25 mouse cellular contexts compared by ENCODE assay signal in genomic region chr7:75436413-75437174, GRCm38 (mm10). TPM values are rescaled to one million over a fixed set of nuclear protein-coding genes. Genes with fewer than 3 reads are reported as not detected.
A peak's percentile ranks its signal among the peaks of the same experiment; 100 is the strongest.
DNase-seq lines count a peak whose midpoint lies in the region; ATAC-seq and TF ChIP-seq lines count a peak whose summit lies in the region.
"Had no signal": no experiment of that assay in that cellular context is flagged by ENCODE, and none has a peak within 500 bp of the region (broad histone marks: within the 10 kb centered on the region; RNA-seq: fewer than 3 reads in every experiment).

No protein-coding gene starts in this region.

- no peak for TF ChIP-seq CTCF in stomach, postnatal 0 days (IDR thresholded peaks at IDR 0.05; ENCODE audit: low read depth)

- DNase-seq in hindbrain, embryonic 14.5 days (ENCODE audit: low spot score): peak; percentile 24
- peak; percentile 47 for DNase-seq in embryo, embryonic 10.5 days (ENCODE audit: low spot score)
- DNase-seq in stomach, postnatal 0 days (ENCODE audit: low spot score): no peak
- no peak for DNase-seq in heart, adult 18-20 months
- no peak for DNase-seq in heart, adult 9 months (ENCODE audit: low spot score in 2 of 2)
- DNase-seq: adrenal gland, postnatal 36 days; cerebellum, adult 11 months; cerebellum, adult 9-11 months; heart, postnatal 4 days; kidney, adult 8-10 months; kidney, postnatal 14 days; liver; lung, postnatal 36 days; right cerebral cortex, adult 18-20 months; thymus, adult 2 months; thymus, postnatal 4 days had no signal

- no peaks in the 10 kb centered on the region for H3K36me3 ChIP-seq in hindbrain, embryonic 14.5 days (replicated peaks; ENCODE audit: control insufficient read depth, insufficient read depth)
- no peaks in the 10 kb centered on the region for H3K36me3 ChIP-seq in hindbrain, embryonic 16.5 days (ENCODE audit: control insufficient read depth, insufficient read depth, low read length)
- H3K36me3 ChIP-seq in intestine, embryonic 15.5 days: no peaks in the 10 kb centered on the region
- H3K36me3 ChIP-seq in stomach, postnatal 0 days (ENCODE audit: control insufficient read depth, insufficient read depth, low read length): no peaks in the 10 kb centered on the region
- H3K36me3 ChIP-seq: heart, embryonic 10.5 days; liver, embryonic 15.5 days; lung, embryonic 15.5 days had no signal

- H3K4me1 ChIP-seq in hindbrain, embryonic 14.5 days (replicated peaks; ENCODE audit: control insufficient read depth, insufficient read depth, low read length): no peaks in the 10 kb centered on the region
- no peaks in the 10 kb centered on the region for H3K4me1 ChIP-seq in hindbrain, embryonic 16.5 days (ENCODE audit: control insufficient read depth, insufficient read depth, low read depth, low read length)
- no peaks in the 10 kb centered on the region for H3K4me1 ChIP-seq in intestine, embryonic 15.5 days (replicated peaks)
- no peaks in the 10 kb centered on the region for H3K4me1 ChIP-seq in stomach, postnatal 0 days (replicated peaks; ENCODE audit: control insufficient read depth, insufficient read depth)
- H3K4me1 ChIP-seq: liver, embryonic 15.5 days; lung, embryonic 15.5 days had no signal

- H3K27ac ChIP-seq in hindbrain, embryonic 14.5 days: no peak overlapping the region
- H3K27ac ChIP-seq in hindbrain, embryonic 16.5 days (ENCODE audit: low read depth, low read length): no peak overlapping the region
- no peak overlapping the region for H3K27ac ChIP-seq in intestine, embryonic 15.5 days
- H3K27ac ChIP-seq in stomach, postnatal 0 days (replicated peaks): no peak overlapping the region
- H3K27ac ChIP-seq: heart, embryonic 10.5 days; liver, embryonic 15.5 days; lung, embryonic 15.5 days had no signal

- ATAC-seq in hindbrain, embryonic 14.5 days (ENCODE audit: low FRiP score): no peak
- ATAC-seq in hindbrain, embryonic 16.5 days: no peak
- peak; percentile 74 for ATAC-seq in intestine, embryonic 15.5 days
- peak; percentile 54 for ATAC-seq in stomach, postnatal 0 days (ENCODE audit: low FRiP score, low TSS enrichment)
- ATAC-seq: CD4-positive, CD25-positive, alpha-beta regulatory T cell, adult 4 months; midbrain, embryonic 16.5 days had no signal

- no peak for TF ChIP-seq EP300 in stomach, postnatal 0 days (optimal IDR thresholded peaks at IDR 0.05)

- no peaks in the 10 kb centered on the region for H3K9me3 ChIP-seq in hindbrain, embryonic 14.5 days (ENCODE audit: control insufficient read depth, low read length)
- H3K9me3 ChIP-seq in hindbrain, embryonic 16.5 days (ENCODE audit: control insufficient read depth, low read length): no peaks in the 10 kb centered on the region
- H3K9me3 ChIP-seq in intestine, embryonic 15.5 days: no peaks in the 10 kb centered on the region
- no peaks in the 10 kb centered on the region for H3K9me3 ChIP-seq in stomach, postnatal 0 days (ENCODE audit: control insufficient read depth, low read length)
- H3K9me3 ChIP-seq: heart, embryonic 10.5 days; liver, embryonic 15.5 days; lung, embryonic 15.5 days had no signal

- WGBS in hindbrain, embryonic 14.5 days: 59% methylated on average over 7 of the region's 8 CpGs
- WGBS in hindbrain, embryonic 16.5 days: 54% methylated on average over 8 of the region's 8 CpGs
- WGBS in intestine, embryonic 15.5 days: 37% methylated on average over 6 of the region's 8 CpGs
- WGBS in stomach, postnatal 0 days: 33% methylated on average over 6 of the region's 8 CpGs

- no peak overlapping the region for H3K9ac ChIP-seq in hindbrain, embryonic 14.5 days
- H3K9ac ChIP-seq in hindbrain, embryonic 16.5 days (ENCODE audit: low read depth, low read length): no peak overlapping the region
- H3K9ac ChIP-seq in intestine, embryonic 15.5 days: no peak overlapping the region
- no peak overlapping the region for H3K9ac ChIP-seq in stomach, postnatal 0 days (ENCODE audit: low read length)
- H3K9ac ChIP-seq: liver, embryonic 15.5 days; lung, embryonic 15.5 days had no signal

- H3K4me2 ChIP-seq in hindbrain, embryonic 14.5 days (replicated peaks): no peak overlapping the region
- no peak overlapping the region for H3K4me2 ChIP-seq in hindbrain, embryonic 16.5 days (ENCODE audit: low read length)
- H3K4me2 ChIP-seq in intestine, embryonic 15.5 days (replicated peaks): no peak overlapping the region
- H3K4me2 ChIP-seq in stomach, postnatal 0 days (replicated peaks; ENCODE audit: low read depth): no peak overlapping the region
- H3K4me2 ChIP-seq: liver, embryonic 15.5 days; lung, embryonic 15.5 days had no signal

- no peaks in the 10 kb centered on the region for H3K27me3 ChIP-seq in hindbrain, embryonic 14.5 days (ENCODE audit: control insufficient read depth, insufficient read depth, low read length)
- no peaks in the 10 kb centered on the region for H3K27me3 ChIP-seq in hindbrain, embryonic 16.5 days (replicated peaks; ENCODE audit: control insufficient read depth, insufficient read depth, low read length)
- H3K27me3 ChIP-seq in intestine, embryonic 15.5 days (replicated peaks): no peaks in the 10 kb centered on the region
- no peaks in the 10 kb centered on the region for H3K27me3 ChIP-seq in stomach, postnatal 0 days (ENCODE audit: control insufficient read depth, insufficient read depth, low read length)
- H3K27me3 ChIP-seq: liver, embryonic 15.5 days; lung, embryonic 15.5 days had no signal

- no peak overlapping the region for H3K4me3 ChIP-seq in hindbrain, embryonic 14.5 days (replicated peaks; ENCODE audit: low read length)
- H3K4me3 ChIP-seq in hindbrain, embryonic 16.5 days (ENCODE audit: low read length): no peak overlapping the region
- no peak overlapping the region for H3K4me3 ChIP-seq in intestine, embryonic 15.5 days (replicated peaks)
- H3K4me3 ChIP-seq in stomach, postnatal 0 days (ENCODE audit: low read depth, low read length): no peak overlapping the region
- H3K4me3 ChIP-seq: heart, embryonic 10.5 days; liver, embryonic 15.5 days; lung, embryonic 15.5 days; megakaryocyte, embryonic 14.5 days; myocyte had no signal

RNA-seq across cellular contexts. Expression of gene Akap13, which starts 18.7 kb away (rescaled TPM):
- 19.1 and 19.8 TPM in 2 replicates for polyA plus RNA-seq in hindbrain, embryonic 14.5 days (2014; fragmentation: Nextera tagmentation; extraction: Ambion mirVana)
- 13.0 and 15.6 TPM in 2 replicates for polyA plus RNA-seq in hindbrain, embryonic 16.5 days (2015; fragmentation: Nextera tagmentation; extraction: Ambion mirVana)
- polyA plus RNA-seq in intestine, embryonic 15.5 days (2015; fragmentation: Nextera tagmentation; extraction: Ambion mirVana): 29.4 and 31.2 TPM in 2 replicates
- polyA plus RNA-seq in stomach, postnatal 0 days (2015; fragmentation: Nextera tagmentation; extraction: Ambion mirVana): 15.2 and 18.8 TPM in 2 replicates
- 10 to 100 TPM; 63.8 to 73.6 TPM for total RNA-seq in heart, adult 18-20 months (2021)

Comparison
In these comparisons a context has a peak if more than half of its experiments do, and no peak if none do; other contexts are left out.
1. ATAC-seq: peak in intestine, embryonic 15.5 days (single experiment) and stomach, postnatal 0 days (single experiment); none in hindbrain, embryonic 14.5 days (single experiment) and hindbrain, embryonic 16.5 days (single experiment).
2. DNase-seq: peak in hindbrain, embryonic 14.5 days (single experiment) and embryo, embryonic 10.5 days (single experiment); none in stomach, postnatal 0 days (single experiment), heart, adult 18-20 months (0 of 2) and heart, adult 9 months (0 of 2).